Mouse (Mus musculus) leukemia stem cell, adult 10-12 weeks (primary cell): ENCODE data around the gene Lce3b. TPM values are rescaled to one million over a fixed set of nuclear protein-coding genes. Genes with fewer than 3 reads are reported as not detected.

Source experiments
- polyA plus RNA-seq: library from polyadenylated mRNA; stranded (reverse); fragments of >175 nt; gene quantifications from 2 replicates; pipeline ENCODE4 v1.2.3, GENCODE M21; 2012; ENCODE audit warnings: low replicate concordance

The Lce3b gene
- not detected in 2 replicates for polyA plus RNA-seq

GRCm38 (mm10) chr3:92932679-92933078, at the start of gene Lce3b:
Lce3b (plus strand) TSS chr3:92932979.

GRCm38 (mm10) chr3:92926130-92926529, 6.6 kb upstream of the Lce3b start, which contains the start of gene Lce3a:
Lce3a (minus strand) TSS chr3:92926230.

GRCm38 (mm10) chr3:92944186-92944585, 11.4 kb downstream of the Lce3b start, which contains the start of gene Lce3c:
Lce3c (plus strand) TSS chr3:92944486.

DNA sequence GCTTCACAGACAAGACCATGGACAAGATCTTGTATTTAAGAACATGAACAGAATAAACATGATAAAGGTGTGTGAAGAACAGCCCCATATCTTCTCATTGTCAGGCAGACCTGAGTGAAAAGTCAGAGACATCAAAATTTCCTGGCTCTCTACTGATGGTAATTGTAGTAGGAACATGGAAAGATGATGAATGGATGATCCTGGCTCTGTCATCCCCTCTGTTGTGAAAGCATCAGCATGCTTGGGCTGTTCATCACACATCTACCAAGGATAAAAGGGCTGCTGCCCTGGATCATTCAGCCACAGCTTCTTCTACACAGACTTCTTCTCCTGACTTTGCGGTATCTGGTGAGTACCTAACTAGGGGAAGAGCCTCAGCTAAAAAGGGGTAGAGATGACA, 24.3 kb downstream of the Lce3b start, which contains the start of gene Lce3d:
Gene Lce3d (plus strand): TSS at position 301 of the 400 bp plus-strand sequence.

DNA sequence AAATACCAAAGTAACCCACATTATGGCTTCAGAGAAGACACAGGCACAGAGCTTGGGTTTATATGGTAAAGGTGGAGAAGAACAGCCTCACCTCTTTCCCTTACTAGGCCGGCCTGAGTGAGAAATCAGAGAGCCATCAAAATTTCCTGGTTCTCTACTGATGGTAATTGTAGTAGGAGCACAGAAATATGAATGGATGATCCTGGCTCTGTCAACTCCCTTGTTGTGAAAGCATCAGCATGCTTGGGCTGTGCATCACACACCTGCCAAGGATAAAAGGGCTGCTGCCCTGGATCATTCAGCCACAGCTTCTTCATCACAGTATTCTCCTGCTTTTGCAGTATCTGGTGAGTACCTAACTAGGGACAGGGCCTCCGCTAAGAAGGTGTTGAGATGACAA, 34.0 kb downstream of the Lce3b start, which contains the start of gene Lce3e:
Gene Lce3e (plus strand): TSS at position 301 of the 400 bp plus-strand sequence.

Other genes starting within 250 kb of the Lce3b start
- gene Lce1d, start 245.8 kb upstream of the Lce3b start, polyA plus RNA-seq, result not detected in 2 replicates
- gene Lce1e, start 223.9 kb upstream of the Lce3b start, polyA plus RNA-seq, result not detected in 2 replicates
- gene Lce1f, start 212.6 kb upstream of the Lce3b start, polyA plus RNA-seq, result not detected in 2 replicates
- not detected in 2 replicates for gene Gm38119, start 193.9 kb upstream of the Lce3b start, polyA plus RNA-seq
- not detected in 2 replicates for gene Lce1g, start 180.6 kb upstream of the Lce3b start, polyA plus RNA-seq
- gene Lce1h, start 167.9 kb upstream of the Lce3b start, polyA plus RNA-seq, result not detected in 2 replicates
- gene Lce1i, start 154.1 kb upstream of the Lce3b start, polyA plus RNA-seq, result not detected in 2 replicates
- not detected in 2 replicates for gene Lce1j, start 142.5 kb upstream of the Lce3b start, polyA plus RNA-seq
- gene Lce1k, start 125.1 kb upstream of the Lce3b start, polyA plus RNA-seq, result not detected in 2 replicates
- not detected in 2 replicates for gene Kprp, start 105.7 kb upstream of the Lce3b start, polyA plus RNA-seq
- not detected in 2 replicates for gene Lce1l, start 81.7 kb upstream of the Lce3b start, polyA plus RNA-seq
- not detected in 2 replicates for gene 2310050C09Rik, start 62.8 kb upstream of the Lce3b start, polyA plus RNA-seq
- not detected in 2 replicates for gene Lce3a, start 6.7 kb upstream of the Lce3b start, polyA plus RNA-seq
- not detected in 2 replicates for gene Lce3c, start 11.5 kb downstream of the Lce3b start, polyA plus RNA-seq
- not detected in 2 replicates for gene Lce3d, start 24.4 kb downstream of the Lce3b start, polyA plus RNA-seq
- gene Lce3e, start 34.1 kb downstream of the Lce3b start, polyA plus RNA-seq, result not detected in 2 replicates
- gene Lce3f, start 59.2 kb downstream of the Lce3b start, polyA plus RNA-seq, result not detected in 2 replicates
- gene Crct1, start 82.7 kb downstream of the Lce3b start, polyA plus RNA-seq, result not detected in 2 replicates
- not detected in 2 replicates for gene Lce1m, start 86.1 kb downstream of the Lce3b start, polyA plus RNA-seq
- gene Gm4858, start 135.8 kb downstream of the Lce3b start, polyA plus RNA-seq, result not detected in 2 replicates
- gene Crnn, start 211.8 kb downstream of the Lce3b start, polyA plus RNA-seq, result not detected in 2 replicates